Mouse (Mus musculus) heart, postnatal 0 days (tissue): ENCODE measurements at regions not wholly inside any gene's neighbourhood (a gene's known extent, or its start where the extent isn't known, plus 50 kb on each side); places are given as distances from the start of the nearest gene placed in this dataset. TPM values are rescaled to one million over a fixed set of nuclear protein-coding genes. Genes with fewer than 3 reads are reported as not detected.
A peak's percentile ranks its signal among the peaks of the same experiment; 100 is the strongest.

ENCODE experiments used
- ATAC-seq: fragments of 200-750 bp; cut with Nextera tagmentation; 2 replicates; pipeline ENCODE4 v1.8.0; 2017; ENCODE audit warnings: low read depth, moderate number of reproducible peaks, moderate library complexity; ENCODE audit not compliant: insufficient read depth
- DNase-seq: peaks from one replicate; pipeline ENCODE4 v3.0.0-alpha.2; 2016; ENCODE audit warnings: low spot score
- H3K27ac ChIP-seq: fragments of 300-500 bp; sonication (generic); 2 replicates; pipeline ENCODE4 v1.5.1; 2014; ENCODE audit warnings: low read depth, mild to moderate bottlenecking
- H3K27me3 ChIP-seq: fragments of 300-500 bp; sonication (generic); 2 replicates; pipeline ENCODE4 v1.6.1; 2014; ENCODE audit warnings: low read length, mixed read lengths; ENCODE audit not compliant: control insufficient read depth, insufficient read depth
- H3K36me3 ChIP-seq: fragments of 300-500 bp; sonication (generic); replicated peaks from 2 replicates; pipeline ENCODE4 v1.6.1; 2014; ENCODE audit warnings: low read length, mixed read lengths; ENCODE audit not compliant: control insufficient read depth, insufficient read depth
- H3K4me1 ChIP-seq: fragments of 300-500 bp; sonication (generic); 2 replicates; pipeline ENCODE4 v1.6.1; 2014; ENCODE audit warnings: antibody characterized with exemption; ENCODE audit not compliant: control insufficient read depth, insufficient read depth
- H3K4me2 ChIP-seq: fragments of 300-500 bp; sonication (generic); 2 replicates; pipeline ENCODE4 v1.6.1; 2014; ENCODE audit warnings: low read depth, mild to moderate bottlenecking, low read length, moderate library complexity
- H3K4me3 ChIP-seq: fragments of 300-500 bp; sonication (generic); 2 replicates; pipeline ENCODE4 v1.5.1; 2014; ENCODE audit warnings: low read depth, low read length
- H3K9ac ChIP-seq: fragments of 300-500 bp; sonication (generic); replicated peaks from 2 replicates; pipeline ENCODE4 v1.6.1; 2014; ENCODE audit warnings: low read depth, low read length, mixed read lengths
- H3K9me3 ChIP-seq: fragments of 300-500 bp; sonication (generic); replicated peaks from 2 replicates; pipeline ENCODE4 v1.6.1; 2016; ENCODE audit warnings: low read length; ENCODE audit not compliant: control insufficient read depth
- CTCF ChIP-seq: IDR thresholded peaks from 2 replicates; pipeline ENCODE4 v1.5.1; 2016; ENCODE audit warnings: antibody characterized with exemption, control low read depth, low read depth
- EP300 ChIP-seq: IDR thresholded peaks from 2 replicates; pipeline ENCODE4 v1.6.1; 2016; ENCODE audit warnings: antibody characterized with exemption, low read depth
- WGBS: fragments of 180-500 bp; shearing (Covaris S2); extraction: QIAGEN DNeasy Blood & Tissue Kit; methylation state at CpG from one replicate; pipeline ENCODE4 v1.1.7; 2014; 5-methylcytosine and 5-hydroxymethylcytosine counted together
- microRNA-seq: library from miRNA; unstranded; fragments of <30 nt; microRNA quantifications from one replicate; pipeline ENCODE4, GENCODE M21; 2016

- Histone ChIP-seq H3K4me3 (no peak overlapping the region), H3K27ac (no peak overlapping the region), H3K9ac (no peak overlapping the region), H3K4me2 (no peak overlapping the region), H3K4me1 (no peaks in the 10 kb centered on the region), H3K9me3 (no peaks in the 10 kb centered on the region), H3K36me3 (no peaks in the 10 kb centered on the region), H3K27me3 (no peaks in the 10 kb centered on the region)
- TF ChIP-seq EP300 (no peak), CTCF (no peak)
- DNase-seq: no peak
- ATAC-seq: no peak
- 40% methylated on average over 4 of the region's 4 CpGs for WGBS
These were observed 656.9 kb downstream of the Phf3 start for GRCm38 (mm10) chr1:30216764-30217348.

GRCm38 (mm10) chr1:30204608-30205262 is 669.0 kb downstream of the Phf3 start:
- no peak overlapping the region for H3K9ac ChIP-seq
- H3K27ac ChIP-seq: no peak overlapping the region
- ATAC-seq: no peak
- no peak overlapping the region for H3K4me2 ChIP-seq
- no peak overlapping the region for H3K4me3 ChIP-seq
- no peaks in the 10 kb centered on the region for H3K27me3 ChIP-seq
- TF ChIP-seq CTCF (no peak), EP300 (no peak)
- no peaks in the 10 kb centered on the region for H3K9me3 ChIP-seq
- H3K36me3 ChIP-seq: no peaks in the 10 kb centered on the region
- no peak for DNase-seq
- WGBS: 38% methylated on average over 2 of the region's 2 CpGs
- H3K4me1 ChIP-seq: peaks cover 4% of the 10 kb centered on the region; the same call in 1 of the 2 replicates

- Histone ChIP-seq H3K9ac (no peak overlapping the region), H3K9me3 (no peaks in the 10 kb centered on the region), H3K27ac (no peak overlapping the region), H3K27me3 (no peaks in the 10 kb centered on the region), H3K4me1 (no peaks in the 10 kb centered on the region), H3K4me2 (no peak overlapping the region), H3K4me3 (no peak overlapping the region), H3K36me3 (no peaks in the 10 kb centered on the region)
- TF ChIP-seq CTCF (no peak), EP300 (no peak)
- WGBS: 61% methylated on average over 2 of the region's 2 CpGs
- no peak for ATAC-seq
- DNase-seq: no peak
These were observed 697.5 kb downstream of the Phf3 start for GRCm38 (mm10) chr1:30176225-30176624.

GRCm38 (mm10) chr1:30144997-30145396 is 728.7 kb downstream of the Phf3 start:
- Histone ChIP-seq H3K4me3 (no peak overlapping the region), H3K27ac (no peak overlapping the region), H3K27me3 (no peaks in the 10 kb centered on the region), H3K9me3 (no peaks in the 10 kb centered on the region), H3K9ac (no peak overlapping the region), H3K4me1 (no peaks in the 10 kb centered on the region), H3K4me2 (no peak overlapping the region), H3K36me3 (no peaks in the 10 kb centered on the region)
- TF ChIP-seq EP300 (no peak), CTCF (peak; percentile 47)
- ATAC-seq (no peak), DNase-seq (peak; percentile 9)
- 78% methylated on average over 4 of the region's 4 CpGs for WGBS

- no peak overlapping the region for H3K27ac ChIP-seq
- no peak overlapping the region for H3K9ac ChIP-seq
- no peaks in the 10 kb centered on the region for H3K36me3 ChIP-seq
- H3K4me2 ChIP-seq: no peak overlapping the region
- H3K4me1 ChIP-seq: no peaks in the 10 kb centered on the region
- WGBS: 73% methylated on average over 3 of the region's 3 CpGs
- ATAC-seq (no peak), DNase-seq (no peak)
- no peak overlapping the region for H3K4me3 ChIP-seq
- no peaks in the 10 kb centered on the region for H3K27me3 ChIP-seq
- TF ChIP-seq EP300 (no peak), CTCF (no peak)
- no peaks in the 10 kb centered on the region for H3K9me3 ChIP-seq
These were observed 759.5 kb downstream of the Phf3 start for GRCm38 (mm10) chr1:30114186-30114585.

Small RNA genes lying in the stretch of these regions (microRNA-seq; reads per million reads assigned to microRNA genes)
- gene Gm27430: not detected
